Mouse (Mus musculus): ENCODE measurements around the gene Banp. TPM values are rescaled to one million over a fixed set of nuclear protein-coding genes. Genes with fewer than 3 reads are reported as not detected.

The Banp gene
- polyA plus RNA-seq, 1 experiment from 2014 or later, result 53.1 TPM

DNA sequence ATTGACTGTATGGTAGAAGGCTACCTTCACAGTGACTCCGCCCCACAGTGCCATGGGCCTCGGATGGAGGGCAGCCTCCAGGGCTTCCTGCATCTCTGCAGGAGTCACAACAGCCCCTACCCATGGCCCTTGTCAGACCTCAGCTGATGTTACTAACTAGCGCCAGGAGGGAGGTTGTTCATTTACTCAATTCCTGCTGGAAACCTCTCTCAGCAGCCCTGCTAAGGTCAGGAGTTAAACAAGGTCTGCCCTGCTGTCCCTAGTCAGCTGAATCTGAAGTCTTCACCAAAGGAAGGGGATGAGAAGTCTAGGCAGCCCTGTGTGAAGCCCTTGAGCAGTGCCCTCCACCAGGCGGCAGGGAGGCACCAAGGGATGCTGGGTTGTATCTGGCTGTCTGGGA is 121.6 kb downstream of the Banp start:
- Histone ChIP-seq H3K4me1 (replicated peaks; ENCODE audit: control insufficient read depth, insufficient read depth, low read length) (no peaks in the 10 kb centered on the region), H3K4me3 (ENCODE audit: low read depth, low read length) (no peak overlapping the region), H3K9ac (ENCODE audit: low read length) (no peak overlapping the region), H3K27me3 (ENCODE audit: control insufficient read depth, insufficient read depth, low read length) (no peaks in the 10 kb centered on the region), H3K9me3 (ENCODE audit: control insufficient read depth, low read length) (no peaks in the 10 kb centered on the region), H3K36me3 (ENCODE audit: control insufficient read depth, insufficient read depth, low read length) (no peaks in the 10 kb centered on the region), H3K4me2 (ENCODE audit: low read depth, low read length, severe bottlenecking) (no peak overlapping the region), H3K27ac (ENCODE audit: low read depth, low read length) (no peak overlapping the region)
- no peak for ATAC-seq (replicated peaks; ENCODE audit: low FRiP score)
- WGBS, result 68% methylated on average over 4 of the region's 4 CpGs
- DNase-seq (ENCODE audit: low spot score), result no peak

DNA sequence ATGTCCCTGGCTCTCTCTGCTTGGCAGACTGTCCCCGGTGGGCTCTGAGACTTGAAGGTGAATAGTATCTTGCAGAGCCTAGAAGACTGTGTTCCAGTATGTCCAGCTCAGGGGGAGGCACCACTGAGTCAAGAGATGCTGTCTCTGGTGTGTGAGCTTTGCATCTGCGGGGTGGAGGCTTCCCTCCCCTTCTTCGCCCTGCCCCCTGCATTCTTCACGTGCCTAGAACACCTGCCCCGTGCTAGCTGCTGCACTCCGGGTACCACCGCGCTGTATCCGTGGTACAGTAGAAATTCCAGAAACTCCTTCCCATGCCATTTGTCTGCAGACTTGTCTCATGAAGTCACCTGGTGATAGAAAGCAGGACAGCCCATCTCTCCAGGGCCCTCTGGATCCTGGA is 124.4 kb downstream of the Banp start:
- WGBS, result 86% methylated on average over 9 of the region's 9 CpGs
- no peak overlapping the region for H3K27ac ChIP-seq (ENCODE audit: low read depth, low read length)
- H3K9ac ChIP-seq (ENCODE audit: low read length), result no peak overlapping the region
- DNase-seq (ENCODE audit: low spot score), result no peak
- no peaks in the 10 kb centered on the region for H3K4me1 ChIP-seq (replicated peaks; ENCODE audit: control insufficient read depth, insufficient read depth, low read length)
- no peaks in the 10 kb centered on the region for H3K27me3 ChIP-seq (ENCODE audit: control insufficient read depth, insufficient read depth, low read length)
- no peak for ATAC-seq (replicated peaks; ENCODE audit: low FRiP score)
- no peaks in the 10 kb centered on the region for H3K9me3 ChIP-seq (ENCODE audit: control insufficient read depth, low read length)
- H3K36me3 ChIP-seq (ENCODE audit: control insufficient read depth, insufficient read depth, low read length), result no peaks in the 10 kb centered on the region
- no peak overlapping the region for H3K4me2 ChIP-seq (ENCODE audit: low read depth, low read length, severe bottlenecking)
- no peak overlapping the region for H3K4me3 ChIP-seq (ENCODE audit: low read depth, low read length)

DNA sequence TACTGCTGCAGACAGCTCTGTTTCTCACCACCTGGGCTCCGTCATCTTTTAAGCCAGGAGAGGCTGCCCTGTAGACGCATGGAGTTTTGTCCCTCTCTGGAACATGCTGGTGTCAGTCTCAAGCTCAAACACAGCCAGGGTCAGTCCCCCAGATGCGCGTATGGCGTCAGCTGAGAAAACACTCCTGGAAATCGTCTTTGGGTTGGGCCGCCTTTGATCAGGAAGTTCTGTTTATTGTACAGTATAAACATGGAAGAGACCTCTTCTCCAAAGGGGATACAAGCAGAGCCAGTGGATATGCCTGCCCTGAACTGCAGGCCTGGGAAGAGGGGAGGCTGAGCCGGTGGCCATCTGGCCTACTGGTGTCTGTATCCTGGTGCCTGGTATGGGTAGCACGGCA is 124.9 kb downstream of the Banp start:
- DNase-seq (ENCODE audit: low spot score) (no peak), ATAC-seq (replicated peaks; ENCODE audit: low FRiP score) (no peak)
- WGBS, result 87% methylated on average over 9 of the region's 9 CpGs
- Histone ChIP-seq H3K9ac (ENCODE audit: low read length) (no peak overlapping the region), H3K9me3 (ENCODE audit: control insufficient read depth, low read length) (no peaks in the 10 kb centered on the region), H3K27me3 (ENCODE audit: control insufficient read depth, insufficient read depth, low read length) (no peaks in the 10 kb centered on the region), H3K4me3 (ENCODE audit: low read depth, low read length) (no peak overlapping the region), H3K36me3 (ENCODE audit: control insufficient read depth, insufficient read depth, low read length) (no peaks in the 10 kb centered on the region), H3K4me1 (replicated peaks; ENCODE audit: control insufficient read depth, insufficient read depth, low read length) (no peaks in the 10 kb centered on the region), H3K4me2 (ENCODE audit: low read depth, low read length, severe bottlenecking) (no peak overlapping the region), H3K27ac (ENCODE audit: low read depth, low read length) (no peak overlapping the region)

DNA sequence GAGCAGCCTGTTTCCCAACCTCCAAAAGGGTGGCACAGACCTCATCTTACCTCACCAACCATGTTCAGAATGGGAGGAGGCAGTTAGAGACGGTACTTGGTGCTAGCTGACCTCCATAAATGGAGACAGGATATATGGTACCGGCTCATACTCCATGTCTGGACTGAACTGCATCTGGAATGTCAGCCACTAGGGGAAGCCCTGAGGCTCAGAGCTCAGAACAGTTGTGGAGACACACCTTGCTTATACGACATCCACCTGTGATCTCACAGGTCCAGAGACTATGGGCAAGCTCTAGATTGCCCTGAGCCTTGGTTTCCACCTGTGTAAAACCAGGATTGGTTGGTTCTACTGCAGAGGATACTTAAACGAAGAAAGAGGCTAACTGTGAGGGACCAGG is 125.4 kb downstream of the Banp start:
- WGBS, result 82% methylated on average over 4 of the region's 4 CpGs
- H3K36me3 ChIP-seq (ENCODE audit: control insufficient read depth, insufficient read depth, low read length), result no peaks in the 10 kb centered on the region
- DNase-seq (ENCODE audit: low spot score), result no peak
- H3K4me3 ChIP-seq (ENCODE audit: low read depth, low read length), result no peak overlapping the region
- H3K4me2 ChIP-seq (ENCODE audit: low read depth, low read length, severe bottlenecking), result no peak overlapping the region
- no peaks in the 10 kb centered on the region for H3K4me1 ChIP-seq (replicated peaks; ENCODE audit: control insufficient read depth, insufficient read depth, low read length)
- no peak overlapping the region for H3K27ac ChIP-seq (ENCODE audit: low read depth, low read length)
- H3K27me3 ChIP-seq (ENCODE audit: control insufficient read depth, insufficient read depth, low read length), result no peaks in the 10 kb centered on the region
- no peak for ATAC-seq (replicated peaks; ENCODE audit: low FRiP score)
- H3K9ac ChIP-seq (ENCODE audit: low read length), result no peak overlapping the region
- no peaks in the 10 kb centered on the region for H3K9me3 ChIP-seq (ENCODE audit: control insufficient read depth, low read length)

DNA sequence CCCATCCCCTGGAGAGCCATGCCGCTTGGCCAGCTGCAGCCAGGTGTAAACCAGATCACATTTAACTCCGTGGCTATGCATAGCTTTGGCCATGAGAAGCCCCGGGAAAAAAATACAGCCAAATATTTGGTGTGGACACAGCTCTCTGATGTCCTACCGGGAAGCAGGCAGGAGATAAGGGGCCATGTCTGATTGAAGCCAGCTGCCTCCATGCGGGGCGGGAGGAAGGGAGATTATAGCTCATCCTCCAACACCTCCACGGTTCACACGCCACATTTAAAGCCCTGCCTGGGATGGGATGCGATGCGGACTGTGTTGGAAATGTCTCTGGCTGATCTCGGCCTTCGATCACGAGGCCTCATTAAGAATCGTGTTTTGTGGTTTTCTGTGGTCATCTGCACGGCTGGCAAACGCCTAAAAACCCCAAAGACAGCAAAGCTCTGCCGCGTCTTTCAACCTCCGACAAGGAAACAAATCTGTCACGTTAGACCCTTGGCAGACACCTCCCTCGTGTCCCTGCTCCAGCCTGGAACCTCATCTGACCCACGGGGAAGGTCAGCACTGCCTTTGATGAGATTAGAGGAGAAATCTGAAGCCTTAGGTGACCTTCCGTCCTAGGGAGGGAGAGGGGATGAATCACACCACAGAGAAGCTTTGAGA is 126.8 kb downstream of the Banp start:
- no peak for DNase-seq (ENCODE audit: low spot score)
- Histone ChIP-seq H3K9ac (ENCODE audit: low read length) (no peak overlapping the region), H3K27ac (ENCODE audit: low read depth, low read length) (no peak overlapping the region), H3K9me3 (ENCODE audit: control insufficient read depth, low read length) (no peaks in the 10 kb centered on the region), H3K36me3 (ENCODE audit: control insufficient read depth, insufficient read depth, low read length) (no peaks in the 10 kb centered on the region), H3K27me3 (ENCODE audit: control insufficient read depth, insufficient read depth, low read length) (no peaks in the 10 kb centered on the region), H3K4me3 (ENCODE audit: low read depth, low read length) (no peak overlapping the region), H3K4me1 (replicated peaks; ENCODE audit: control insufficient read depth, insufficient read depth, low read length) (no peaks in the 10 kb centered on the region), H3K4me2 (ENCODE audit: low read depth, low read length, severe bottlenecking) (no peak overlapping the region)
- ATAC-seq (replicated peaks; ENCODE audit: low FRiP score), result no peak
- WGBS, result 52% methylated on average over 23 of the region's 23 CpGs

DNA sequence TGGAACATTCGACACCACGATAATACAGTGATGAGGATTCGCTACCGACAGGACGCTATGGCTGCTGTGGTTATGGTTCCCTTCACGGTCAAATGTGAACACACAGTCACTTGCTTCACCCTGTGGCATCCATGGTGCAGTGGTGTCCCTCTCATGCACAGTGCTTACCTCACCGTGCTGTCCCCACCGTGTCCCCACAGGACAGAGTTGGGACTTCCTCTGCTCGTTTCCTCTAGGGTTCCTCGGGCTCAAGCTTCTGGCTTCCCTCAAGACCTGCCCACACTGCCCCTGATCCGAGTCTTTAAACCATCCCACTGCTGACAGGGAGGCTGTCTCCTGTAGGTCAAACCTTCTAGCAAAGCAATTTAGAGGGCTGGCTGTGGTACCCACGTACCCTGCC is 128.8 kb downstream of the Banp start:
- Histone ChIP-seq H3K4me1 (replicated peaks; ENCODE audit: control insufficient read depth, insufficient read depth, low read length) (no peaks in the 10 kb centered on the region), H3K4me3 (ENCODE audit: low read depth, low read length) (no peak overlapping the region), H3K4me2 (ENCODE audit: low read depth, low read length, severe bottlenecking) (no peak overlapping the region), H3K27me3 (ENCODE audit: control insufficient read depth, insufficient read depth, low read length) (no peaks in the 10 kb centered on the region), H3K9me3 (ENCODE audit: control insufficient read depth, low read length) (no peaks in the 10 kb centered on the region), H3K9ac (ENCODE audit: low read length) (no peak overlapping the region), H3K27ac (ENCODE audit: low read depth, low read length) (no peak overlapping the region), H3K36me3 (ENCODE audit: control insufficient read depth, insufficient read depth, low read length) (no peaks in the 10 kb centered on the region)
- DNase-seq (ENCODE audit: low spot score) (no peak), ATAC-seq (replicated peaks; ENCODE audit: low FRiP score) (no peak)
- WGBS, result 86% methylated on average over 12 of the region's 12 CpGs

Small RNA genes within 50 kb of the gene (microRNA-seq; reads per million reads assigned to microRNA genes)
- not detected for gene Mir7237 (ENCODE audit: insufficient number of aligned reads)

Other genes with a start within 250 kb of the Banp start
- gene Jph3, start 220.1 kb upstream of the Banp start, polyA plus RNA-seq (2014; fragmentation: Nextera tagmentation; extraction: Ambion mirVana), result 8.9 and 9.4 TPM in 2 replicates
- 55.4 and 59.8 TPM in 2 replicates for gene Klhdc4, start 120.2 kb upstream of the Banp start, polyA plus RNA-seq (2014; fragmentation: Nextera tagmentation; extraction: Ambion mirVana)
- 37.1 and 43.0 TPM in 2 replicates for gene Slc7a5, start 42.1 kb upstream of the Banp start, polyA plus RNA-seq (2014; fragmentation: Nextera tagmentation; extraction: Ambion mirVana)
- gene Car5a, start 4.8 kb upstream of the Banp start, polyA plus RNA-seq (2014; fragmentation: Nextera tagmentation; extraction: Ambion mirVana), result not detected in 2 replicates